Mouse (Mus musculus) thymus, adult 2 months (tissue): ENCODE results near the gene Mmd.

Source experiments
- CTCF ChIP-seq: fragments of 200-500 bp; IDR thresholded peaks from 2 replicates; pipeline ENCODE4 v1.5.1; 2012; ENCODE audit warnings: mild to moderate bottlenecking, control low read depth, low read length, moderate library complexity, borderline replicate concordance; ENCODE audit not compliant: control insufficient read depth, poor library complexity, insufficient read depth; ENCODE audit errors: extremely low read depth
- POLR2A ChIP-seq: fragments of 200-500 bp; IDR thresholded peaks from 2 replicates; pipeline ENCODE4 v1.6.1; 2012; ENCODE audit warnings: mild to moderate bottlenecking, low read length, control low read depth, moderate library complexity; ENCODE audit not compliant: control insufficient read depth, poor library complexity, insufficient read depth; ENCODE audit errors: extremely low read depth

GRCm38 (mm10) chr11:90291156-90291555 lies 41.9 kb downstream of the Mmd start:
- TF ChIP-seq POLR2A (no peak), CTCF (no peak)
